Mouse (Mus musculus): Measurements from ENCODE around the gene Tmem159. TPM values are rescaled to one million over a fixed set of nuclear protein-coding genes. Genes with fewer than 3 reads are reported as not detected.

The Tmem159 gene
- polyA plus RNA-seq, 1 experiment: 14.2 TPM

- no peak overlapping the region for H3K4me3 ChIP-seq (ENCODE audit: low read depth, low read length)
- H3K27me3 ChIP-seq (ENCODE audit: control insufficient read depth, insufficient read depth, low read length): no peaks in the 10 kb centered on the region
- no peaks in the 10 kb centered on the region for H3K36me3 ChIP-seq (ENCODE audit: control insufficient read depth, insufficient read depth, low read length)
- H3K4me1 ChIP-seq (ENCODE audit: control insufficient read depth, insufficient read depth, insufficient read length, low read length): no peaks in the 10 kb centered on the region
- H3K27ac ChIP-seq (ENCODE audit: insufficient read depth, low read depth, low read length): no peak overlapping the region
- whole genome bisulfite sequencing: 35% methylated on average over 5 of the region's 5 CpGs
- TF ChIP-seq POLR2A (IDR thresholded peaks at IDR 0.05; ENCODE audit: low read depth, low read length): no peak
- no peak for TF ChIP-seq CTCF (IDR thresholded peaks at IDR 0.05; ENCODE audit: extremely low read depth, insufficient read length, insufficient replicate concordance, low read depth, low read length)
Measured at GRCm38 (mm10) chr7:120093033-120093432, 9.1 kb upstream of the Tmem159 start.

GRCm38 (mm10) chr7:120094216-120094615, 7.9 kb upstream of the Tmem159 start:
- H3K4me3 ChIP-seq (ENCODE audit: low read depth, low read length): no peak overlapping the region
- 74% methylated on average over 3 of the region's 3 CpGs for WGBS
- TF ChIP-seq POLR2A (IDR thresholded peaks at IDR 0.05; ENCODE audit: low read depth, low read length) (no peak), CTCF (IDR thresholded peaks at IDR 0.05; ENCODE audit: extremely low read depth, insufficient read length, insufficient replicate concordance, low read depth, low read length) (no peak)
- H3K36me3 ChIP-seq (ENCODE audit: control insufficient read depth, insufficient read depth, low read length): no peaks in the 10 kb centered on the region
- H3K27ac ChIP-seq (ENCODE audit: insufficient read depth, low read depth, low read length): no peak overlapping the region
- H3K27me3 ChIP-seq (ENCODE audit: control insufficient read depth, insufficient read depth, low read length): no peaks in the 10 kb centered on the region
- H3K4me1 ChIP-seq (ENCODE audit: control insufficient read depth, insufficient read depth, insufficient read length, low read length): no peaks in the 10 kb centered on the region

GRCm38 (mm10) chr7:120095180-120095579, 7.0 kb upstream of the Tmem159 start, which contains the start of gene Dnah3:
TSS of gene Dnah3 (minus strand) at chr7:120095280.
- no peak for TF ChIP-seq POLR2A (IDR thresholded peaks at IDR 0.05; ENCODE audit: low read depth, low read length)
- TF ChIP-seq CTCF (IDR thresholded peaks at IDR 0.05; ENCODE audit: extremely low read depth, insufficient read length, insufficient replicate concordance, low read depth, low read length): no peak

GRCm38 (mm10) chr7:120097845-120098244, 4.3 kb upstream of the Tmem159 start:
- H3K36me3 ChIP-seq (ENCODE audit: control insufficient read depth, insufficient read depth, low read length): no peaks in the 10 kb centered on the region
- TF ChIP-seq CTCF (IDR thresholded peaks at IDR 0.05; ENCODE audit: extremely low read depth, insufficient read length, insufficient replicate concordance, low read depth, low read length) (peak; percentile 74; the same call in 1 of the 2 replicates), POLR2A (IDR thresholded peaks at IDR 0.05; ENCODE audit: low read depth, low read length) (no peak)
- WGBS: 8% methylated on average over 7 of the region's 7 CpGs
- H3K27ac ChIP-seq (ENCODE audit: insufficient read depth, low read depth, low read length): no peak overlapping the region
- no peaks in the 10 kb centered on the region for H3K27me3 ChIP-seq (ENCODE audit: control insufficient read depth, insufficient read depth, low read length)
- no peak overlapping the region for H3K4me3 ChIP-seq (ENCODE audit: low read depth, low read length)
- H3K4me1 ChIP-seq (ENCODE audit: control insufficient read depth, insufficient read depth, insufficient read length, low read length): peaks cover 2% of the 10 kb centered on the region

More at GRCm38 (mm10) chr7:120095180-120095579, 7.0 kb upstream of the Tmem159 start, which contains the start of gene Dnah3:
- Histone ChIP-seq H3K4me3 (ENCODE audit: low read depth, low read length) (no peak within 1 kb of the TSS), H3K36me3 (ENCODE audit: control insufficient read depth, insufficient read depth, low read length) (no peaks in the 10 kb centered on the region), H3K27me3 (ENCODE audit: control insufficient read depth, insufficient read depth, low read length) (no peaks in the 10 kb centered on the region), H3K27ac (ENCODE audit: insufficient read depth, low read depth, low read length) (no peak within 1 kb of the TSS), H3K4me1 (ENCODE audit: control insufficient read depth, insufficient read depth, insufficient read length, low read length) (no peaks in the 10 kb centered on the region)
- 79% methylated on average over 6 of the region's 6 CpGs for WGBS

- TF ChIP-seq CTCF (IDR thresholded peaks at IDR 0.05; ENCODE audit: extremely low read depth, insufficient read length, insufficient replicate concordance, low read depth, low read length) (peak; percentile 91; the same call in 1 of the 2 replicates), POLR2A (IDR thresholded peaks at IDR 0.05; ENCODE audit: low read depth, low read length) (no peak)
- H3K27me3 ChIP-seq (ENCODE audit: control insufficient read depth, insufficient read depth, low read length): no peaks in the 10 kb centered on the region
- WGBS: 21% methylated on average over 9 of the region's 9 CpGs
Measured at GRCm38 (mm10) chr7:120098403-120098802, 3.8 kb upstream of the Tmem159 start.

GRCm38 (mm10) chr7:120103019-120103567, 940 bp downstream of the Tmem159 start:
- Histone ChIP-seq H3K4me3 (ENCODE audit: low read depth, low read length) (peak overlapping the region; percentile 83), H3K27me3 (ENCODE audit: control insufficient read depth, insufficient read depth, low read length) (no peaks in the 10 kb centered on the region), H3K4me1 (ENCODE audit: control insufficient read depth, insufficient read depth, insufficient read length, low read length) (peaks cover 5% of the 10 kb centered on the region), H3K36me3 (ENCODE audit: control insufficient read depth, insufficient read depth, low read length) (peaks cover 4% of the 10 kb centered on the region; the same call in 1 of the 2 replicates), H3K27ac (ENCODE audit: insufficient read depth, low read depth, low read length) (no peak overlapping the region)
- TF ChIP-seq CTCF (IDR thresholded peaks at IDR 0.05; ENCODE audit: extremely low read depth, insufficient read length, insufficient replicate concordance, low read depth, low read length) (no peak), POLR2A (IDR thresholded peaks at IDR 0.05; ENCODE audit: low read depth, low read length) (no peak)
- 3% methylated on average over 25 of the region's 25 CpGs for WGBS

More at GRCm38 (mm10) chr7:120098403-120098802, 3.8 kb upstream of the Tmem159 start:
- no peaks in the 10 kb centered on the region for H3K36me3 ChIP-seq (ENCODE audit: control insufficient read depth, insufficient read depth, low read length)
- H3K4me3 ChIP-seq (ENCODE audit: low read depth, low read length): no peak overlapping the region
- peaks cover 5% of the 10 kb centered on the region for H3K4me1 ChIP-seq (ENCODE audit: control insufficient read depth, insufficient read depth, insufficient read length, low read length)
- no peak overlapping the region for H3K27ac ChIP-seq (ENCODE audit: insufficient read depth, low read depth, low read length)

GRCm38 (mm10) chr7:120104975-120105374, 2.8 kb downstream of the Tmem159 start:
- TF ChIP-seq CTCF (IDR thresholded peaks at IDR 0.05; ENCODE audit: extremely low read depth, insufficient read length, insufficient replicate concordance, low read depth, low read length): no peak
- TF ChIP-seq POLR2A (IDR thresholded peaks at IDR 0.05; ENCODE audit: low read depth, low read length): no peak
- H3K4me3 ChIP-seq (ENCODE audit: low read depth, low read length): no peak overlapping the region
- WGBS: 87% methylated on average over 3 of the region's 3 CpGs
- peaks cover 5% of the 10 kb centered on the region for H3K4me1 ChIP-seq (ENCODE audit: control insufficient read depth, insufficient read depth, insufficient read length, low read length)
- H3K27me3 ChIP-seq (ENCODE audit: control insufficient read depth, insufficient read depth, low read length): no peaks in the 10 kb centered on the region
- no peak overlapping the region for H3K27ac ChIP-seq (ENCODE audit: insufficient read depth, low read depth, low read length)
- peaks cover 4% of the 10 kb centered on the region; the same call in 1 of the 2 replicates for H3K36me3 ChIP-seq (ENCODE audit: control insufficient read depth, insufficient read depth, low read length)
